Mouse (Mus musculus): ENCODE results near the gene Epgn. TPM values are rescaled to one million over a fixed set of nuclear protein-coding genes. Genes with fewer than 3 reads are reported as not detected.

Epgn gene
- total RNA-seq, 2 experiments from 2014 or later = 0.40 to 0.44 TPM

Other genes with a start within 250 kb of the Epgn start
- gene Cxcl3, start 241.4 kb upstream of the Epgn start, total RNA-seq (2021) = not detected
- not detected for gene Cxcl15, start 232.9 kb upstream of the Epgn start, total RNA-seq (2021)
- under 1 TPM in 1 of 2 experiments, not detected in 1; 0.32 TPM for gene Cxcl1, start 136.2 kb upstream of the Epgn start, total RNA-seq (2021)
- not detected for gene Cxcl2, start 123.6 kb upstream of the Epgn start, total RNA-seq (2021)
- gene Mthfd2l, start 96.3 kb upstream of the Epgn start, total RNA-seq (2021) = 10 to 100 TPM; 13.7 to 15.8 TPM
- gene Ereg, start 47.2 kb downstream of the Epgn start, total RNA-seq (2021) = not detected
- under 1 TPM in 1 of 2 experiments, not detected in 1; 0.22 TPM for gene Areg, start 112.1 kb downstream of the Epgn start, total RNA-seq (2021)

Data from layer of hippocampus, postnatal 25 days (tissue).